Mouse (Mus musculus): ENCODE results near the gene D830030K20Rik. TPM values are rescaled to one million over a fixed set of nuclear protein-coding genes. Genes with fewer than 3 reads are reported as not detected.

D830030K20Rik gene
- 41.3 TPM for polyA plus RNA-seq (2017; shearing (Covaris generic))

DNA sequence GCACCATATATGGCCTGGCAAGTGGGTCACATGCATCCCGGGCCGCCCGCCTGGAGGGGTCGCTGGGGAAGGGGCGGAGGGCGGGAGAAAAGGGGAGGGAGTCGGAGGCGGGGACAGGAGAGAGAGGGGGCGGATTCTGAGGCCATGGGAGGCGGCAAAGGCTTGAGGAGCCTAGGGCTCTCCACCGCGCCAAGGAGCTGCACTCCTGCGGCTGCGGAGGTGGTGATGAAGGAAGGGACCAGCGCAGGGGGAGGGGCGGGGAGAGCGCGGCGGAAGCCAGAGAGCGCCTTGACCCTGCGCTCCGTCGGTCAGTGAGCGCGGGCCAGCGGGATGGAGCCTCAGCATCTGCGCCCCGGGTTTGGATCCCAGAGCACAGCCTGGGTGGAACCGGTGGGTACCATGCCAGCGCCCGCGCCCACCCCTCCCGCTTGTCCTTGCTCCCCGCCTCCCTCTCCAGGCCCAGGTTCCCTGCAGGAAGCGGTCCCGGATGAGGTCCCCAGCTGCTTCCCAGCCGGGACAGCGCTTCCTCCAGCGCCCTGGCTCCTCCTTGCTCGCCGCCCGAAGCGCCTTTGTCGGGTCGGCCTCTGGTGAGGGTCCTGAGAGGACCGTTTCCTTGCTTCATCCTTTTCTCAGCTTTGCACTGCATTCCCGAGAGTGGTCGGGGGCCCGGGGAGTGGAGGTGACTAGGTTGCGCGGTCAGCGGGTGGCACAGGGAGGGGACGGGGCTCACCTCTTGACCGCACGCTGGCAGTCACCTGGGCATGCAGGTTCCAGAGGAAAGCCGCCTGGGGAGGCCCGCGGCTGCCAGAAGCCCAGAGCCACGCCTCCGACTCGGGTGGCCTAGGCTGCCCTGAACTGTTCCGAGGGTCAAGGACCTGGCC is at the start of gene D830030K20Rik:
D830030K20Rik (plus strand) TSS at position 217 of the 881 bp plus-strand sequence.

DNA sequence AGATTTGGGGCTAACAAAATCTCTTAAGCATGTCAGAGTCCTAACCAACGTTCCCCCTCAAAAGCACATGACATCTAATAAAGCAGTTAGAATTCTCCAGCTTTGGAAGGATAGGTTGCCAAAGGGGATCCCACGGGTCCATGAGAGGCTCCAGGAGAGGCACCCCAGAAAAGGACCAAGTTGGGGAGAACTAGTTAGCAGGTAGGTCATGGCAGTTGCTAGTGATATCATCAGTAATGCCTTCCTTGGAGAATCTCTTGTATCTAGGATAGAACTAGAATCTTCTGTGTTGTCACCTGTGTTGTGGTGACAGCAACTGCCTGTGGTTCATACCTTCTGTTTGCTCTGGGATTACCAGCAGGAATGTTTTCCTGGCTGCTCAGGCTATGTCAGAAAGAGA is 20.3 kb upstream of the D830030K20Rik start, which contains the start of gene Gm5795:
Gm5795 (plus strand) TSS at position 301 of the 400 bp plus-strand sequence.

Other genes starting within 250 kb of the D830030K20Rik start
- not detected for gene Gm2888, start 178.5 kb upstream of the D830030K20Rik start, polyA plus RNA-seq (2017; shearing (Covaris generic))
- 2.5 TPM for gene Gm2897, start 159.2 kb upstream of the D830030K20Rik start, polyA plus RNA-seq (2017; shearing (Covaris generic))
- not detected for gene Gm10340, start 74.5 kb upstream of the D830030K20Rik start, polyA plus RNA-seq (2017; shearing (Covaris generic))
- not detected for gene Gm5795, start 20.2 kb upstream of the D830030K20Rik start, polyA plus RNA-seq (2017; shearing (Covaris generic))
- gene Gm2956, start 124.1 kb downstream of the D830030K20Rik start, polyA plus RNA-seq (2017; shearing (Covaris generic)) = 5.0 TPM
- not detected for gene Gm10413, start 186.6 kb downstream of the D830030K20Rik start, polyA plus RNA-seq (2017; shearing (Covaris generic))
- gene Gm10409, start 204.1 kb downstream of the D830030K20Rik start, polyA plus RNA-seq (2017; shearing (Covaris generic)) = 12.5 TPM
- gene Gm3005, start 219.6 kb downstream of the D830030K20Rik start, polyA plus RNA-seq (2017; shearing (Covaris generic)) = 5.2 TPM
- gene Gm10408, start 240.9 kb downstream of the D830030K20Rik start, polyA plus RNA-seq (2017; shearing (Covaris generic)) = not detected

Measured in inflammation-experienced regulatory T-cells, adult 16 weeks (primary cell).